Mouse (Mus musculus) small intestine, adult 2 months (tissue): ENCODE measurements around the gene Slc32a1. TPM values are rescaled to one million over a fixed set of nuclear protein-coding genes. Genes with fewer than 3 reads are reported as not detected.

Experiments used
- H3K27ac ChIP-seq: fragments of 200-500 bp; 2 replicates; pipeline ENCODE4 v1.5.1; 2012; ENCODE audit warnings: low read depth, low read length, control low read depth, inconsistent platforms; ENCODE audit not compliant: insufficient read depth
- H3K27me3 ChIP-seq: fragments of 200-500 bp; 2 replicates; pipeline ENCODE4 v1.6.1; 2012; ENCODE audit warnings: mild to moderate bottlenecking, moderate library complexity, low read length, inconsistent platforms; ENCODE audit not compliant: control insufficient read depth, insufficient read depth
- H3K36me3 ChIP-seq: fragments of 200-500 bp; 2 replicates; pipeline ENCODE4 v1.6.1; 2012; ENCODE audit warnings: mild to moderate bottlenecking, low read length, control low read depth, inconsistent platforms; ENCODE audit not compliant: control insufficient read depth, insufficient read depth
- H3K4me1 ChIP-seq: fragments of 200-500 bp; 2 replicates; pipeline ENCODE4 v1.6.1; 2012; ENCODE audit warnings: low read length, inconsistent platforms, mixed read lengths; ENCODE audit not compliant: control insufficient read depth, insufficient read depth, insufficient read length
- H3K4me3 ChIP-seq: fragments of 200-500 bp; 2 replicates; pipeline ENCODE4 v1.5.1; 2012; ENCODE audit warnings: low read depth, mild to moderate bottlenecking, control low read depth, inconsistent platforms, low read length, moderate library complexity
- CTCF ChIP-seq: fragments of 200-500 bp; IDR thresholded peaks from 2 replicates; pipeline ENCODE4 v1.5.1; 2012; ENCODE audit warnings: low read depth, mild to moderate bottlenecking, control low read depth, inconsistent platforms, low read length, moderate library complexity, mixed read lengths; ENCODE audit not compliant: insufficient replicate concordance, insufficient read length; ENCODE audit errors: extremely low read depth
- POLR2A ChIP-seq: fragments of 200-500 bp; IDR thresholded peaks from 2 replicates; pipeline ENCODE4 v1.6.1; 2012; ENCODE audit warnings: low read depth, mild to moderate bottlenecking, control low read depth, inconsistent platforms, low read length, moderate library complexity
- WGBS: fragments of 180-500 bp; shearing (Covaris S2); methylation state at CpG from one replicate; pipeline ENCODE4 v1.1.7; 2018; 5-methylcytosine and 5-hydroxymethylcytosine counted together
- polyA plus RNA-seq: library from polyadenylated mRNA; depleted of rRNA; stranded (reverse); fragments of >200 nt; gene quantifications from 2 replicates; pipeline ENCODE4 v1.2.3, GENCODE M21; 2012

Gene Slc32a1
- polyA plus RNA-seq, 1 experiment = not detected

DNA sequence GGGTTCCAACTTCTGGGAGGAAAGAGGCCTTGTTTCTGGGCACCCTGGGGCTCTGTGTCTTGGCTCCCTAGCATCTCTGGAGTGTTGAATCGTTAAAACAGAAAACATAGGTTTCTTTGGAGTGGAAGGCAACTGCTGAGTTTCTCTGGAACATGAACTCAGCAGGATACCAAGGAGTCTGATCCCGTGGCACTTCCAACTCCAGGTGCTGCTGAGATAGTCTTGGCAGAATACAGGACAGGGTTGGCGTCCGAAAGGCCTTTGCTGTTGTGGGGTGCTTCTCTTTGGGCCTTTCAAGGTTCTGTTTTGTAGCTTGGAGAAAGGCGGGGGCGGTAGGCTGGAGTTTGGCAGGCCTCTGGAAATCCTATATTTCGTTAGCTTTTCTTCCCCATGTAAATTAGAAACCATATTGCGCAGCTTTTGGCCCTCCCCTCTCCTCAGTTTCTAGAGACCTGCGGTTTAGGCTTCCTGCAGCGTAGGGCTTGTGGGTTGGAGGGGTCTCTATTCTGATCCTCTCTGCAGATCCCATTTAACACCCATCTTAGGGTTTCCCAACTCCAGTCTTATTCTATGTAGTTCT lies 2.2 kb downstream of the Slc32a1 start:
- Histone ChIP-seq H3K36me3 (no peaks in the 10 kb centered on the region), H3K27ac (no peak overlapping the region), H3K4me3 (no peak overlapping the region), H3K4me1 (no peaks in the 10 kb centered on the region; the same call in 1 of the 2 replicates), H3K27me3 (peaks cover 94% of the 10 kb centered on the region)
- TF ChIP-seq POLR2A = no peak
- TF ChIP-seq CTCF = 0 out of 2 replicates have a peak, but pooled peaks have one; percentile 7
- WGBS = 12% methylated on average over 10 of the region's 10 CpGs

DNA sequence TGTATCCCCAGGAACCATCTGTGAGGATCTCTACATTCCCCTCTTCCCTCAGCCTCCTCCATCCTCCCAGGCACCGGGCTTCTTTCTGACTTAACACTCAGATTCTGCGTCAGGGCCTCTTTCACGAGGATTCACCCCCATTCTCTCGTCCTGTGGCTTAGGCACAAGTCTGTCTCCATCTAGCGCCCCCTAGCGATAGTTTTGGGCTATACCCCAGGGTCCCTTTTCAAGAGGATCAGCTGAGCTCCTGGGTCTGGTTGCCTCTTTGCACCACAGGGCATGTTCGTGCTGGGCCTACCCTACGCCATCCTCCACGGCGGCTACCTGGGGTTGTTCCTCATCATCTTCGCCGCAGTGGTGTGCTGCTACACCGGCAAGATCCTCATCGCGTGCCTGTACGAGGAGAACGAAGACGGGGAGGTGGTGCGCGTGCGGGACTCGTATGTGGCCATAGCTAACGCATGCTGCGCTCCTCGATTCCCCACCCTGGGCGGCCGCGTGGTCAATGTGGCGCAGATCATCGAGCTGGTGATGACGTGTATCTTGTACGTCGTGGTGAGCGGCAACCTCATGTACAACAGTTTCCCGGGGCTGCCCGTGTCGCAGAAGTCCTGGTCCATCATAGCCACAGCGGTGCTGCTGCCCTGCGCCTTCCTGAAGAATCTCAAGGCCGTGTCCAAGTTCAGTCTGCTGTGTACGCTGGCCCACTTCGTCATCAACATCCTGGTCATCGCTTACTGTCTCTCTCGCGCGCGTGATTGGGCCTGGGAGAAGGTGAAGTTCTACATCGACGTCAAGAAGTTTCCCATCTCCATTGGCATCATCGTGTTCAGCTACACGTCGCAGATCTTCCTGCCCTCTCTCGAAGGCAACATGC lies 3.2 kb downstream of the Slc32a1 start:
- H3K36me3 ChIP-seq = no peaks in the 10 kb centered on the region
- no peak overlapping the region for H3K27ac ChIP-seq
- H3K27me3 ChIP-seq = peaks cover 94% of the 10 kb centered on the region
- no peak overlapping the region for H3K4me3 ChIP-seq
- H3K4me1 ChIP-seq = no peaks in the 10 kb centered on the region; the same call in 1 of the 2 replicates
- TF ChIP-seq POLR2A (no peak), CTCF (peak; percentile 56; the same call in 1 of the 2 replicates)
- 6% methylated on average over 53 of the region's 53 CpGs for WGBS

DNA sequence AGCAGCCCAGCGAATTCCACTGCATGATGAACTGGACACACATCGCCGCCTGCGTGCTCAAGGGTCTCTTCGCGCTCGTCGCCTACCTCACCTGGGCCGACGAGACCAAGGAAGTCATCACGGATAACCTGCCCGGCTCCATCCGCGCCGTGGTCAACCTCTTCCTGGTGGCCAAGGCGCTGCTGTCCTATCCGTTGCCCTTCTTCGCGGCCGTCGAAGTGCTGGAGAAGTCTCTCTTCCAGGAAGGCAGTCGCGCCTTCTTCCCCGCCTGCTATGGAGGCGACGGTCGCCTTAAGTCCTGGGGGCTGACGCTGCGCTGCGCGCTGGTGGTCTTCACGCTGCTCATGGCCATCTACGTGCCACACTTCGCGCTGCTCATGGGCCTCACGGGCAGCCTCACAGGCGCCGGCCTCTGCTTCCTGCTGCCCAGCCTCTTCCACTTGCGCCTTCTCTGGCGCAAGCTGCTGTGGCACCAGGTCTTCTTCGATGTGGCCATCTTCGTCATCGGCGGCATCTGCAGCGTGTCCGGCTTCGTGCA lies 3.9 kb downstream of the Slc32a1 start:
- no peak for TF ChIP-seq CTCF
- no peak for TF ChIP-seq POLR2A
- H3K4me1 ChIP-seq = no peaks in the 10 kb centered on the region; the same call in 1 of the 2 replicates
- H3K36me3 ChIP-seq = no peaks in the 10 kb centered on the region
- H3K27me3 ChIP-seq = peaks cover 87% of the 10 kb centered on the region
- no peak overlapping the region for H3K4me3 ChIP-seq
- H3K27ac ChIP-seq = no peak overlapping the region
- 4% methylated on average over 47 of the region's 47 CpGs for WGBS

DNA sequence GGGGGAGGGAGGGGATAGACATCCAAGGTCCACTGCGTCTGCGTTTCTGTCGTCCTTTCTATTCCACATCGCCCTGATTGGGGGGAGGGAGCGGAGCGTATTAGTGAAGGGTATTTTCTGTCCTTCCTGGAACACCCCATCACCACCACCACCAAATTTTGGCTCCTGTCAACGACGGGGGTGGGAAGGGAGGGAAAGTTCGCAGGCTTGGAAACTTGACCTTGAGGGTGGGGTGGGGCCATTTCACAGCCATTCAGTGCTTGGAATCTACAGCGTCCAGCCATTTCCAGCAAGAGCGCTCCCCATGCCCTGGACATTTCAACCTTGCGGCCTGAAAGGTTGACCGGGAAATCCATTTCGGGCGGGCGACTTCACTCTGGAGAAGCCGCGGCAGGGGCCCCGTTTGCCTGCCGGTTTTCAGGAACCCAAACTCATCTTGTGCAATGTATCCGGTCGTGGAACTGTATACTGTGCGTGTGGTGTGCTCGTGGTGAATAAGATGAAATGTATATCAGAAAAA lies 4.7 kb downstream of the Slc32a1 start:
- Histone ChIP-seq H3K27me3 (peaks cover 80% of the 10 kb centered on the region), H3K4me3 (no peak overlapping the region), H3K36me3 (no peaks in the 10 kb centered on the region), H3K27ac (no peak overlapping the region), H3K4me1 (no peaks in the 10 kb centered on the region; the same call in 1 of the 2 replicates)
- WGBS = 3% methylated on average over 24 of the region's 24 CpGs
- TF ChIP-seq POLR2A (no peak), CTCF (no peak)

DNA sequence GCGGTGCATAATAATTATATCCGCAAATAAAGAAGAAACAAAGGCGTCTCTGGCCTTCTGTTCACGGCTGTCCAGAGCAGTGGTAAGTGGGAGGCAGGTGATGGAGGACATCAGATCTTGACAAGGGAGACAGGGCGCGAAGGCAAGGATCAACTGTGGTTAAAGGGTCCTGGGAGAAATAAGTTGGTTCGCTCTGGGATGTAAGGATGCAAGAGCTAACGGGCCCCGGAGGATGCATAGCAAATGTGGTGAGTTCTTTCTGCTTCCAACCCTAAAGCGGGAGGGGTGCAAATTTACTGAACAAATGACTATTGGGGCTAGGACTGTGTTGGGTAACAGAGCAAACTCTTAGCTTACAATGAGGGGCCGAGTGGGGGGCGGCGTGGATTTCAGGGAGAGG lies 5.1 kb downstream of the Slc32a1 start:
- H3K36me3 ChIP-seq = no peaks in the 10 kb centered on the region
- H3K4me1 ChIP-seq = no peaks in the 10 kb centered on the region; the same call in 1 of the 2 replicates
- H3K27ac ChIP-seq = no peak overlapping the region
- TF ChIP-seq POLR2A = no peak
- peaks cover 76% of the 10 kb centered on the region for H3K27me3 ChIP-seq
- WGBS = 8% methylated on average over 13 of the region's 13 CpGs
- H3K4me3 ChIP-seq = no peak overlapping the region

DNA sequence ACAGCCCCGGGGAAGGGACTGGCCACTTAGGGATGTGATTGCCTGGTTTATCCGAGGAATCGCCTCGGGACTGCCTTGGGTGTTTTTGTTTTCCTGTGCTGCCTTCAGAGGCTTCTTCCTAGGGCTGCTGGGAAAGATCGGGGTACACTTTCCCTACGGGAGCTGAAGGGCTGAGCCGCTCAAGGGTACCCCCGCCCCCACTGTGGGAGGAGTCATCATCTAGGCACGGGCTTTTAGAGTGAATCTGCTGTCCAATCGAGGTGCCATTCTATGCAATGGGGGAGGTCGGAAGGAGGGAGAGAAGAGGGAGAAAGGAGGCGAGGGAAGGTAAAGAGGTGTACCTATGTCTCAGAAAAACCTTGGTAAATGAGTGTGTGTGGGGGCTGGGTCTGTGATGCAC lies 5.7 kb downstream of the Slc32a1 start:
- TF ChIP-seq CTCF (no peak), POLR2A (no peak)
- Histone ChIP-seq H3K4me1 (no peaks in the 10 kb centered on the region), H3K4me3 (no peak overlapping the region), H3K36me3 (no peaks in the 10 kb centered on the region), H3K27me3 (peaks cover 70% of the 10 kb centered on the region), H3K27ac (no peak overlapping the region)
- WGBS = 2% methylated on average over 12 of the region's 12 CpGs

DNA sequence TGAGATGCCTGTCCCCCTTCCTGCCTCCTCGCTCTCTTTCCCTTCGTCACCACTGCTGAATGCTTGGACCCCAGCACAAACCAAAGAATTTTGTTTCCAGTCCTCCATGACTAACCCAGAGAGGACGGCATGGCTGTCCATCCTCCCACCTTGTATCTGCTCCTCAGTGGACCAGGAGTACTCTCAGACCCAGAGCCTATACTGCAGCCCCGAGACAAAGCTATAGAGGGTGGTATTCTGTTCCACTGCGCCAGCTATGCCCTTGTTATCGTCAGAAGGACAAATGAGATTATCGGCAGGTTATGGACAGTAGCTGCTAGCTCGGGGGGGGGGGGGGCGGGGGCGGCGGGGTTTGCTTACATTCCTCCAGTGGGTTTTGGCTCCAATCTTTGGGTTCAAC lies 6.2 kb downstream of the Slc32a1 start:
- no peak for TF ChIP-seq CTCF
- TF ChIP-seq POLR2A = no peak
- 17% methylated on average over 11 of the region's 11 CpGs for WGBS
- H3K27ac ChIP-seq = no peak overlapping the region
- no peaks in the 10 kb centered on the region for H3K4me1 ChIP-seq
- no peaks in the 10 kb centered on the region for H3K36me3 ChIP-seq
- H3K4me3 ChIP-seq = no peak overlapping the region
- peaks cover 65% of the 10 kb centered on the region for H3K27me3 ChIP-seq
